Mouse (Mus musculus) liver, postnatal 0 days (tissue): Measurements from ENCODE around the gene Slc25a53. TPM values are rescaled to one million over a fixed set of nuclear protein-coding genes. Genes with fewer than 3 reads are reported as not detected.

Experiments
- ATAC-seq: fragments of 200-750 bp; cut with Nextera tagmentation; 2 replicates; pipeline ENCODE4 v1.8.0; 2017; ENCODE audit warnings: mild to moderate bottlenecking, moderate library complexity
- DNase-seq: peaks from one replicate; pipeline ENCODE4 v3.0.0-alpha.2; 2016
- H3K27ac ChIP-seq: fragments of 300-500 bp; sonication (generic); 2 replicates; pipeline ENCODE4 v1.5.1; 2014; ENCODE audit warnings: antibody characterized with exemption, moderate library complexity, mild to moderate bottlenecking, low read depth
- H3K27me3 ChIP-seq: fragments of 300-500 bp; sonication (generic); 2 replicates; pipeline ENCODE4 v1.6.1; 2014; ENCODE audit warnings: low read length, control low read depth, mixed read lengths; ENCODE audit not compliant: insufficient read depth
- H3K36me3 ChIP-seq: fragments of 300-500 bp; sonication (generic); replicated peaks from 2 replicates; pipeline ENCODE4 v1.6.1; 2014; ENCODE audit warnings: mild to moderate bottlenecking, control low read depth, low read length, moderate library complexity, mixed read lengths; ENCODE audit not compliant: insufficient read depth
- H3K4me1 ChIP-seq: fragments of 300-500 bp; sonication (generic); 2 replicates; pipeline ENCODE4 v1.6.1; 2014; ENCODE audit warnings: antibody characterized with exemption, mild to moderate bottlenecking, control low read depth; ENCODE audit not compliant: insufficient read depth
- H3K4me2 ChIP-seq: fragments of 300-500 bp; sonication (generic); 2 replicates; pipeline ENCODE4 v1.6.1; 2014; ENCODE audit warnings: low read depth, mild to moderate bottlenecking, low read length, moderate library complexity, mixed read lengths
- H3K4me3 ChIP-seq: fragments of 300-500 bp; sonication (generic); 2 replicates; pipeline ENCODE4 v1.5.1; 2014; ENCODE audit warnings: low read depth, low read length
- H3K9ac ChIP-seq: fragments of 300-500 bp; sonication (generic); replicated peaks from 2 replicates; pipeline ENCODE4 v1.6.1; 2014; ENCODE audit warnings: mild to moderate bottlenecking, moderate library complexity
- H3K9me3 ChIP-seq: fragments of 300-500 bp; sonication (generic); 2 replicates; pipeline ENCODE4 v1.6.1; 2016; ENCODE audit warnings: mild to moderate bottlenecking, control low read depth, low read length, mixed read lengths
- CTCF ChIP-seq: sonication (generic); IDR thresholded peaks from 2 replicates; pipeline ENCODE4 v1.5.1; 2016; ENCODE audit warnings: antibody characterized with exemption, low read depth
- EP300 ChIP-seq: IDR thresholded peaks from 2 replicates; pipeline ENCODE4 v1.6.1; 2016; ENCODE audit warnings: antibody characterized with exemption, low read depth, mild to moderate bottlenecking
- WGBS: fragments of 180-500 bp; shearing (Covaris S2); extraction: QIAGEN DNeasy Blood & Tissue Kit; methylation state at CpG from one replicate; pipeline ENCODE4 v1.1.7; 2014; ENCODE audit not compliant: insufficient replicate concordance; 5-methylcytosine and 5-hydroxymethylcytosine counted together
- polyA plus RNA-seq: library from polyadenylated mRNA; unstranded; fragments of >200 nt; fragmentation: Nextera tagmentation; extraction: Ambion mirVana; gene quantifications from 2 replicates; pipeline ENCODE4 v1.2.1, GENCODE M21; 2015

The Slc25a53 gene
- polyA plus RNA-seq, 1 experiment from 2014 or later, result 2.0 TPM

- no peak overlapping the region for H3K27ac ChIP-seq
- no peaks in the 10 kb centered on the region for H3K27me3 ChIP-seq
- TF ChIP-seq EP300 (no peak), CTCF (no peak)
- H3K4me3 ChIP-seq, result no peak overlapping the region
- DNase-seq (no peak), ATAC-seq (no peak)
- no peaks in the 10 kb centered on the region for H3K36me3 ChIP-seq
- H3K9ac ChIP-seq, result no peak overlapping the region
- H3K4me1 ChIP-seq, result peaks cover 3% of the 10 kb centered on the region; the same call in 1 of the 2 replicates
- no peaks in the 10 kb centered on the region for H3K9me3 ChIP-seq
- no peak overlapping the region for H3K4me2 ChIP-seq
- WGBS, result 62% methylated on average over 4 of the region's 4 CpGs
Observed at GRCm38 (mm10) chrX:137034322-137034721, 3.8 kb downstream of the Slc25a53 start.

- Histone ChIP-seq H3K4me2 (no peak overlapping the region), H3K4me1 (no peaks in the 10 kb centered on the region), H3K9me3 (no peaks in the 10 kb centered on the region), H3K27ac (no peak overlapping the region), H3K36me3 (no peaks in the 10 kb centered on the region), H3K27me3 (no peaks in the 10 kb centered on the region), H3K4me3 (no peak overlapping the region), H3K9ac (no peak overlapping the region)
- no peak for ATAC-seq
- TF ChIP-seq EP300 (no peak), CTCF (no peak)
- DNase-seq, result no peak
- 86% methylated on average over 5 of the region's 5 CpGs for WGBS
Observed at GRCm38 (mm10) chrX:137031726-137032125, 6.4 kb downstream of the Slc25a53 start.

- Histone ChIP-seq H3K4me1 (no peaks in the 10 kb centered on the region), H3K9ac (no peak overlapping the region), H3K9me3 (no peaks in the 10 kb centered on the region), H3K4me3 (no peak overlapping the region), H3K36me3 (no peaks in the 10 kb centered on the region), H3K27ac (no peak overlapping the region), H3K4me2 (no peak overlapping the region), H3K27me3 (no peaks in the 10 kb centered on the region)
- WGBS, result 88% methylated on average over 8 of the region's 8 CpGs
- ATAC-seq, result no peak
- TF ChIP-seq CTCF (no peak), EP300 (no peak)
- no peak for DNase-seq
Observed at GRCm38 (mm10) chrX:137030916-137031315, 7.2 kb downstream of the Slc25a53 start.

GRCm38 (mm10) chrX:137019310-137019709, 18.8 kb downstream of the Slc25a53 start:
- 10% methylated on average over 1 of the region's 1 CpGs for WGBS
- no peak overlapping the region for H3K4me2 ChIP-seq
- H3K27me3 ChIP-seq, result no peaks in the 10 kb centered on the region
- DNase-seq (peak; percentile 56), ATAC-seq (no peak)
- no peak overlapping the region for H3K9ac ChIP-seq
- no peak overlapping the region for H3K27ac ChIP-seq
- H3K9me3 ChIP-seq, result no peaks in the 10 kb centered on the region
- no peaks in the 10 kb centered on the region for H3K4me1 ChIP-seq
- peak; percentile 74 for TF ChIP-seq CTCF
- no peak for TF ChIP-seq EP300
- no peak overlapping the region for H3K4me3 ChIP-seq
- no peaks in the 10 kb centered on the region for H3K36me3 ChIP-seq

GRCm38 (mm10) chrX:137017668-137018067, 20.4 kb downstream of the Slc25a53 start:
- ATAC-seq (no peak), DNase-seq (no peak)
- no peaks in the 10 kb centered on the region for H3K36me3 ChIP-seq
- no peak overlapping the region for H3K9ac ChIP-seq
- no peaks in the 10 kb centered on the region for H3K4me1 ChIP-seq
- no peak overlapping the region for H3K4me2 ChIP-seq
- no peak overlapping the region for H3K27ac ChIP-seq
- H3K9me3 ChIP-seq, result no peaks in the 10 kb centered on the region
- no peaks in the 10 kb centered on the region for H3K27me3 ChIP-seq
- no peak overlapping the region for H3K4me3 ChIP-seq
- WGBS, result 52% methylated on average over 1 of the region's 1 CpGs
- TF ChIP-seq EP300 (no peak), CTCF (no peak)

GRCm38 (mm10) chrX:137015099-137015709, 22.9 kb downstream of the Slc25a53 start:
- peak; percentile 34 for DNase-seq
- no peak overlapping the region for H3K4me2 ChIP-seq
- H3K27ac ChIP-seq, result no peak overlapping the region
- H3K9ac ChIP-seq, result no peak overlapping the region
- WGBS, result 49% methylated on average over 6 of the region's 6 CpGs
- no peak for ATAC-seq
- no peak overlapping the region for H3K4me3 ChIP-seq
- H3K27me3 ChIP-seq, result no peaks in the 10 kb centered on the region
- H3K4me1 ChIP-seq, result no peaks in the 10 kb centered on the region
- H3K36me3 ChIP-seq, result no peaks in the 10 kb centered on the region
- TF ChIP-seq EP300, result no peak
- peak; percentile 67 for TF ChIP-seq CTCF
- H3K9me3 ChIP-seq, result no peaks in the 10 kb centered on the region
